In genomic region chr11:97781832-97782563, GRCm38 (mm10) we compare ENCODE assay signal across 8 mouse cellular contexts. TPM values are rescaled to one million over a fixed set of nuclear protein-coding genes. Genes with fewer than 3 reads are reported as not detected.
DNase-seq lines count a peak whose midpoint lies in the region; ATAC-seq lines count a peak whose summit lies in the region.

Gene Rpl23, minus strand, starts transcription at chr11:97782437.

- ATAC-seq in hindbrain, embryonic 14.5 days (ENCODE audit: low FRiP score) = peak; percentile 94

- peak within 1 kb of the TSS; percentile 92 for H3K4me3 ChIP-seq in hindbrain, embryonic 14.5 days (replicated peaks; ENCODE audit: low read length)

- H3K4me1 ChIP-seq in hindbrain, embryonic 14.5 days (replicated peaks; ENCODE audit: control insufficient read depth, insufficient read depth, low read length) = peaks cover 19% of the 10 kb centered on the region; the same call in 1 of the 2 replicates

- peak within 1 kb of the TSS; percentile 98 for H3K9ac ChIP-seq in hindbrain, embryonic 14.5 days

- H3K4me2 ChIP-seq in hindbrain, embryonic 14.5 days (replicated peaks) = peak within 1 kb of the TSS; percentile 86

- 0% methylated on average over 67 of the region's 67 CpGs for WGBS in hindbrain, embryonic 14.5 days

- peaks cover 41% of the 10 kb centered on the region for H3K36me3 ChIP-seq in hindbrain, embryonic 14.5 days (replicated peaks; ENCODE audit: control insufficient read depth, insufficient read depth)

- peak; percentile 98 for DNase-seq in R1 (ENCODE audit: low read depth, low spot score)
- DNase-seq in cerebellum, postnatal 25 days = peak; percentile 100
- DNase-seq in frontal cortex, postnatal 25 days (ENCODE audit: low spot score in 2 of 2) = peak; percentile 99 to 100
- peak; percentile 100 for DNase-seq in hindbrain, embryonic 14.5 days (ENCODE audit: low spot score)
- peak; percentile 99 for DNase-seq in layer of hippocampus, postnatal 36 days
- DNase-seq in lung, postnatal 36 days = peak; percentile 100
- DNase-seq in retina, postnatal 1 day = peak; percentile 99
- DNase-seq in urinary bladder, adult 18-20 months (ENCODE audit: low spot score in 2 of 2) = peak; percentile 99

- peak within 1 kb of the TSS; percentile 95 for H3K27ac ChIP-seq in hindbrain, embryonic 14.5 days

- no peaks in the 10 kb centered on the region for H3K27me3 ChIP-seq in hindbrain, embryonic 14.5 days (ENCODE audit: control insufficient read depth, insufficient read depth, low read length)

- no peaks in the 10 kb centered on the region for H3K9me3 ChIP-seq in hindbrain, embryonic 14.5 days (ENCODE audit: control insufficient read depth, low read length)

RNA-seq across cellular contexts. Expression of gene Rpl23, which starts in this region (rescaled TPM):
- polyA plus RNA-seq in hindbrain, embryonic 14.5 days (2014; fragmentation: Nextera tagmentation; extraction: Ambion mirVana) = 324 and 419 TPM in 2 replicates
- 100 to 1,000 TPM; 355 TPM for total RNA-seq in layer of hippocampus, postnatal 36 days (2021)

Comparison
In these comparisons a context has a peak if more than half of its experiments do, and no peak if none do; other contexts are left out.
1. Peak in every context shown above with its lines: DNase-seq, ATAC-seq, H3K4me3 ChIP-seq and H3K27ac ChIP-seq.